Mouse (Mus musculus): ENCODE measurements around the gene Tnni1. TPM values are rescaled to one million over a fixed set of nuclear protein-coding genes. Genes with fewer than 3 reads are reported as not detected.

The Tnni1 gene
- polyA plus RNA-seq, 1 experiment from 2014 or later = 1.3 TPM

GRCm38 (mm10) chr1:135764206-135764528 is 15.1 kb upstream of the Tnni1 start:
- 82% methylated on average over 2 of the region's 2 CpGs for WGBS

GRCm38 (mm10) chr1:135765645-135766591 is 13.3 kb upstream of the Tnni1 start, which contains the start of gene Phlda3:
TSS of gene Phlda3 (plus strand) at chr1:135766119.
- ATAC-seq (ENCODE audit: low FRiP score) = peak; percentile 87
- peaks cover 10% of the 10 kb centered on the region for H3K4me1 ChIP-seq (ENCODE audit: control insufficient read depth, insufficient read depth, low read length)
- peaks cover 6% of the 10 kb centered on the region; the same call in 1 of the 2 replicates for H3K27me3 ChIP-seq (ENCODE audit: control insufficient read depth, insufficient read depth, low read length)
- peak; percentile 96 for DNase-seq (ENCODE audit: low spot score, missing footprints)
- WGBS = 1% methylated on average over 86 of the region's 90 CpGs
- no peak within 1 kb of the TSS for H3K27ac ChIP-seq (ENCODE audit: low read depth, low read length)
- H3K9me3 ChIP-seq (ENCODE audit: control insufficient read depth, low read length) = no peaks in the 10 kb centered on the region
- H3K36me3 ChIP-seq (ENCODE audit: control insufficient read depth, insufficient read depth, low read length) = no peaks in the 10 kb centered on the region
- H3K4me2 ChIP-seq = peak within 1 kb of the TSS; percentile 93
- H3K4me3 ChIP-seq (ENCODE audit: low read depth, low read length) = peak within 1 kb of the TSS; percentile 51
- peak within 1 kb of the TSS; percentile 81 for H3K9ac ChIP-seq (ENCODE audit: low read length)

More at GRCm38 (mm10) chr1:135764206-135764528, 15.1 kb upstream of the Tnni1 start:
- no peak for DNase-seq (ENCODE audit: low spot score, missing footprints)
- Histone ChIP-seq H3K9ac (ENCODE audit: low read length) (no peak overlapping the region), H3K9me3 (ENCODE audit: control insufficient read depth, low read length) (no peaks in the 10 kb centered on the region), H3K27me3 (ENCODE audit: control insufficient read depth, insufficient read depth, low read length) (peaks cover 6% of the 10 kb centered on the region; the same call in 1 of the 2 replicates), H3K4me2 (no peak overlapping the region), H3K4me1 (ENCODE audit: control insufficient read depth, insufficient read depth, low read length) (peaks cover 10% of the 10 kb centered on the region), H3K4me3 (ENCODE audit: low read depth, low read length) (no peak overlapping the region), H3K27ac (ENCODE audit: low read depth, low read length) (no peak overlapping the region), H3K36me3 (ENCODE audit: control insufficient read depth, insufficient read depth, low read length) (no peaks in the 10 kb centered on the region)
- no peak for ATAC-seq (ENCODE audit: low FRiP score)

DNA sequence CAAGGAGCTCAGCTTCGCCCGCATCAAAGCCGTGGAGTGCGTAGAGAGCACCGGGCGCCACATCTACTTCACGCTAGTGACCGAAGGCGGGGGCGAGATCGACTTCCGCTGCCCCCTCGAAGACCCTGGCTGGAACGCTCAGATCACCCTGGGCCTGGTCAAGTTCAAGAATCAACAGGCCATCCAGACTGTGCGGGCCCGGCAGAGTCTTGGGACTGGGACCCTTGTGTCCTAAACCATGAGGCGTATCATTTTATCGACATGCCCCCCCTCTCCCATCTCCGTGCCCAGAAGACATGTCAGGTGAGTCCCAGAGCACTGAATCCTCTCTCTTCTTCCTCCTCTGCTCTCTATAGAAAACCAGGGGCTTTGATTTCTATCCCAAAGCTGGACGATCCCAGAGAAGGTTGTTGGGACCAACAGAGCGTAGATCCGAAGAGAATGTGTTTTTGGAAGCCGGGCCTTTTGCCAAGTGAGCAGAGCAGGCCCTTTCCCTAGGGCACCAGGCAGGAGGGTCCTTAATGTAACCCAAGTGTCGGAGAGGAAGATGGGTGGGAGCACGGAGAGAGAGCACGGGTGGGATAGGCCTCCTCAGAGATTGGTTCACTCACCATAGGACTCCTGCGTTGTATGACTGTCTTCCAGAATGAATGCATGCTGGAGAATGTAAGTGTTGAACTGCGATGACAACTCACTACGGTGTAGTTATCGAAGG is 12.5 kb upstream of the Tnni1 start:
- no peaks in the 10 kb centered on the region for H3K9me3 ChIP-seq (ENCODE audit: control insufficient read depth, low read length)
- peaks cover 6% of the 10 kb centered on the region; the same call in 1 of the 2 replicates for H3K27me3 ChIP-seq (ENCODE audit: control insufficient read depth, insufficient read depth, low read length)
- H3K4me2 ChIP-seq = peak overlapping the region; percentile 93
- peak overlapping the region; percentile 81 for H3K9ac ChIP-seq (ENCODE audit: low read length)
- H3K27ac ChIP-seq (ENCODE audit: low read depth, low read length) = no peak overlapping the region
- peak; percentile 86 for DNase-seq (ENCODE audit: low spot score, missing footprints)
- H3K36me3 ChIP-seq (ENCODE audit: control insufficient read depth, insufficient read depth, low read length) = no peaks in the 10 kb centered on the region
- 30% methylated on average over 30 of the region's 30 CpGs for WGBS
- peak overlapping the region; percentile 51 for H3K4me3 ChIP-seq (ENCODE audit: low read depth, low read length)
- peaks cover 10% of the 10 kb centered on the region for H3K4me1 ChIP-seq (ENCODE audit: control insufficient read depth, insufficient read depth, low read length)
- no peak; the same call in 1 of the 2 replicates for ATAC-seq (ENCODE audit: low FRiP score)

GRCm38 (mm10) chr1:135767324-135767890 is 11.8 kb upstream of the Tnni1 start:
- DNase-seq (ENCODE audit: low spot score, missing footprints) (no peak), ATAC-seq (ENCODE audit: low FRiP score) (no peak)
- peak overlapping the region; percentile 51; the same call in 1 of the 2 replicates for H3K4me3 ChIP-seq (ENCODE audit: low read depth, low read length)
- 82% methylated on average over 4 of the region's 4 CpGs for WGBS
- peak overlapping the region; percentile 93 for H3K4me2 ChIP-seq
- H3K9ac ChIP-seq (ENCODE audit: low read length) = no peak overlapping the region
- peaks cover 10% of the 10 kb centered on the region for H3K4me1 ChIP-seq (ENCODE audit: control insufficient read depth, insufficient read depth, low read length)
- H3K27me3 ChIP-seq (ENCODE audit: control insufficient read depth, insufficient read depth, low read length) = peaks cover 6% of the 10 kb centered on the region; the same call in 1 of the 2 replicates
- no peak overlapping the region for H3K27ac ChIP-seq (ENCODE audit: low read depth, low read length)
- no peaks in the 10 kb centered on the region for H3K36me3 ChIP-seq (ENCODE audit: control insufficient read depth, insufficient read depth, low read length)
- H3K9me3 ChIP-seq (ENCODE audit: control insufficient read depth, low read length) = no peaks in the 10 kb centered on the region

- 89% methylated on average over 2 of the region's 2 CpGs for WGBS
- no peaks in the 10 kb centered on the region for H3K9me3 ChIP-seq (ENCODE audit: control insufficient read depth, low read length)
- no peak for DNase-seq (ENCODE audit: low spot score, missing footprints)
- H3K4me2 ChIP-seq = no peak overlapping the region
- peaks cover 10% of the 10 kb centered on the region for H3K4me1 ChIP-seq (ENCODE audit: control insufficient read depth, insufficient read depth, low read length)
- H3K4me3 ChIP-seq (ENCODE audit: low read depth, low read length) = no peak overlapping the region
- H3K27ac ChIP-seq (ENCODE audit: low read depth, low read length) = no peak overlapping the region
- no peak for ATAC-seq (ENCODE audit: low FRiP score)
- peaks cover 6% of the 10 kb centered on the region; the same call in 1 of the 2 replicates for H3K27me3 ChIP-seq (ENCODE audit: control insufficient read depth, insufficient read depth, low read length)
- no peaks in the 10 kb centered on the region for H3K36me3 ChIP-seq (ENCODE audit: control insufficient read depth, insufficient read depth, low read length)
- H3K9ac ChIP-seq (ENCODE audit: low read length) = no peak overlapping the region
Measured at GRCm38 (mm10) chr1:135768400-135768799, 10.8 kb upstream of the Tnni1 start.

DNA sequence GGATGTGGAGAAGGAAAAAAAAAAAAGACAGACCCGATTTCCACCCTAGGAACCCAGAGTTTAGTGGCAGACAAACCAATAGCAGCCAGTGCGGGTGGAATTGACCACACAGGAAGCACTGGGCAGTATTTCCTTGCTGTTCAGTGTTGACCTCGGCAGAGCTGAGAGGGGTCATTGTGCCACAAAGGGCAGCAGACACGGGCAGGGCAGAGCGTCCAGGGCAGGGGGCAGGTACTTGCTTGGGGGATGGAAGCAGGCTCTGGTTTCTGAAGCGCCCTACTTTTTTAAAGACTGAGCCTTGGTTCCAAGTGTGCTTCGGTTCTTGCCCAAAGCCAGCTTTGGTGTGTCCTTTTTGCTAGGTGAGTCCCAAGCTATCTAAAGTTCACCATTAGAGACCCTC is 9.0 kb upstream of the Tnni1 start:
- WGBS = 87% methylated on average over 7 of the region's 7 CpGs
- ATAC-seq (ENCODE audit: low FRiP score) = no peak

DNA sequence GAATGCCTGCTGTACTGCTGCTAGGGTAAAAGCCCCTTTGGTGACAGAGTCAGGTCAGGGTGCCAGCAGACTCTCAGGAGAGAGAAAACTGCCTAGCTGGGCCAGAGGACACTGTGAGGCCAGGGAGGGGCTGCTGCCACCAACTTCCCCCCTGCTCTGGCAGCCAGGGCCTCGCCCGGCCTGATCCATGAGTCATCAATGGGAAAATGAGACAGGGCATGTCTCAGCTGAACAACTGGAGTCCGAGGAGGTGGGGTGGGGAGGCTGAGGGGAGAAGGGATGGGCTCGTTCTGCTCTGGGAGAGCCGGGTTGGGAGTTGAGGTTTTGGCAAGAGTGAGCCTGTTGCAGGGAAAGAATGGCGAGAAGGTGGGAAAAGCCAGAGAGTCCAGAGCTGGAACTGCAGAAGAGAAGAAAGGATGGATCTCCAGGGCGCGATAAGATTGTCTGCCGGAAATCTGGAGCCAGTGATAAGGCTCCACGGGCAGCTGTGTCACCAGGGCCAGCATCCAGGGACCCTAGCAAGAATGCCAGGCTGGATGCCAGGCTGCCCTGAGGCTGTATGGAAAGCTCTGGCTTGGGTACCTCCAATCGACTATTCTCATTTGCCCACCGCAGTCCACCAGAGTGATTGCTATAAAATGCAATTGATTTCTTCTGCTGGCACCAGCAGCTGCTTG is 8.2 kb upstream of the Tnni1 start:
- Histone ChIP-seq H3K4me1 (ENCODE audit: control insufficient read depth, insufficient read depth, low read length) (peaks cover 10% of the 10 kb centered on the region), H3K9ac (ENCODE audit: low read length) (no peak overlapping the region), H3K36me3 (ENCODE audit: control insufficient read depth, insufficient read depth, low read length) (no peaks in the 10 kb centered on the region), H3K4me3 (ENCODE audit: low read depth, low read length) (no peak overlapping the region), H3K27ac (ENCODE audit: low read depth, low read length) (no peak overlapping the region), H3K9me3 (ENCODE audit: control insufficient read depth, low read length) (no peaks in the 10 kb centered on the region), H3K27me3 (ENCODE audit: control insufficient read depth, insufficient read depth, low read length) (peaks cover 3% of the 10 kb centered on the region; the same call in 1 of the 2 replicates), H3K4me2 (no peak overlapping the region)
- no peak for ATAC-seq (ENCODE audit: low FRiP score)
- no peak for DNase-seq (ENCODE audit: low spot score, missing footprints)
- WGBS = 76% methylated on average over 12 of the region's 12 CpGs

More for the DNA sequence above, 9.0 kb upstream of the Tnni1 start:
- H3K4me1 ChIP-seq (ENCODE audit: control insufficient read depth, insufficient read depth, low read length) = peaks cover 10% of the 10 kb centered on the region
- H3K9me3 ChIP-seq (ENCODE audit: control insufficient read depth, low read length) = no peaks in the 10 kb centered on the region
- H3K27me3 ChIP-seq (ENCODE audit: control insufficient read depth, insufficient read depth, low read length) = peaks cover 3% of the 10 kb centered on the region; the same call in 1 of the 2 replicates
- no peak overlapping the region for H3K9ac ChIP-seq (ENCODE audit: low read length)
- no peak overlapping the region for H3K4me2 ChIP-seq
- no peak for DNase-seq (ENCODE audit: low spot score, missing footprints)
- H3K36me3 ChIP-seq (ENCODE audit: control insufficient read depth, insufficient read depth, low read length) = no peaks in the 10 kb centered on the region
- H3K27ac ChIP-seq (ENCODE audit: low read depth, low read length) = no peak overlapping the region
- H3K4me3 ChIP-seq (ENCODE audit: low read depth, low read length) = no peak overlapping the region

- WGBS = 79% methylated on average over 8 of the region's 8 CpGs
- H3K27me3 ChIP-seq (ENCODE audit: control insufficient read depth, insufficient read depth, low read length) = peaks cover 3% of the 10 kb centered on the region; the same call in 1 of the 2 replicates
- no peak overlapping the region for H3K4me2 ChIP-seq
- H3K27ac ChIP-seq (ENCODE audit: low read depth, low read length) = no peak overlapping the region
- H3K9ac ChIP-seq (ENCODE audit: low read length) = no peak overlapping the region
- no peaks in the 10 kb centered on the region for H3K9me3 ChIP-seq (ENCODE audit: control insufficient read depth, low read length)
- H3K4me3 ChIP-seq (ENCODE audit: low read depth, low read length) = no peak overlapping the region
- ATAC-seq (ENCODE audit: low FRiP score) (no peak), DNase-seq (ENCODE audit: low spot score, missing footprints) (no peak)
- H3K4me1 ChIP-seq (ENCODE audit: control insufficient read depth, insufficient read depth, low read length) = peaks cover 10% of the 10 kb centered on the region
- no peaks in the 10 kb centered on the region for H3K36me3 ChIP-seq (ENCODE audit: control insufficient read depth, insufficient read depth, low read length)
Measured at GRCm38 (mm10) chr1:135771573-135771970, 7.7 kb upstream of the Tnni1 start.

All from midbrain, embryonic 11.5 days (tissue).